Mouse (Mus musculus) liver, adult 2 months (tissue): ENCODE results near the gene Krt4. TPM values are rescaled to one million over a fixed set of nuclear protein-coding genes. Genes with fewer than 3 reads are reported as not detected.
A peak's percentile ranks its signal among the peaks of the same experiment; 100 is the strongest.

Experiments
- DNase-seq: peaks from one replicate; pipeline ENCODE4 v3.0.0-alpha.2; 2011; ENCODE audit warnings: low read depth, low spot score; ENCODE audit errors: extremely low read depth
- H3K27ac ChIP-seq: fragments of 200-500 bp; replicated peaks from 2 replicates; pipeline ENCODE4 v1.5.1; 2012; ENCODE audit warnings: low read depth, mild to moderate bottlenecking, control low read depth, inconsistent platforms, low read length; ENCODE audit not compliant: insufficient read depth
- H3K27me3 ChIP-seq: fragments of 200-500 bp; 2 replicates; pipeline ENCODE4 v1.6.1; 2012; ENCODE audit warnings: mild to moderate bottlenecking, moderate library complexity, low read length, inconsistent platforms; ENCODE audit not compliant: control insufficient read depth, insufficient read depth
- H3K36me3 ChIP-seq: fragments of 200-500 bp; 2 replicates; pipeline ENCODE4 v1.6.1; 2012; ENCODE audit warnings: low read length, inconsistent platforms; ENCODE audit not compliant: control insufficient read depth, insufficient read depth
- H3K4me1 ChIP-seq: fragments of 200-500 bp; 2 replicates; pipeline ENCODE4 v1.6.1; 2011; ENCODE audit warnings: low read length; ENCODE audit not compliant: control insufficient read depth, insufficient read depth
- H3K4me3 ChIP-seq: fragments of 200-500 bp; 2 replicates; pipeline ENCODE4 v1.5.1; 2011; ENCODE audit warnings: low read depth, mild to moderate bottlenecking, control low read depth, low read length, moderate library complexity; ENCODE audit not compliant: insufficient read depth
- H3K79me2 ChIP-seq: fragments of 200-500 bp; 2 replicates; pipeline ENCODE4 v1.6.1; 2012; ENCODE audit warnings: inconsistent platforms, mild to moderate bottlenecking, low read length, moderate library complexity; ENCODE audit not compliant: control insufficient read depth, insufficient read depth
- H3K9ac ChIP-seq: fragments of 200-500 bp; 2 replicates; pipeline ENCODE4 v1.6.1; 2012; ENCODE audit warnings: low read depth, mild to moderate bottlenecking, control low read depth, inconsistent platforms, low read length
- CTCF ChIP-seq: fragments of 200-500 bp; IDR thresholded peaks from 2 replicates; pipeline ENCODE4 v1.5.1; 2011; ENCODE audit warnings: low read depth, low read length, control low read depth
- POLR2A ChIP-seq: fragments of 200-500 bp; IDR thresholded peaks from 2 replicates; pipeline ENCODE4 v1.6.1; 2011; ENCODE audit warnings: low read length, control low read depth; ENCODE audit not compliant: insufficient read depth; ENCODE audit errors: extremely low read depth
- WGBS: fragments of 180-500 bp; shearing (Covaris S2); methylation state at CpG from one replicate; pipeline ENCODE4 v1.1.7; 2018; 5-methylcytosine and 5-hydroxymethylcytosine counted together
- polyA plus RNA-seq: library from polyadenylated mRNA; depleted of rRNA; stranded (reverse); fragments of >200 nt; gene quantifications from 2 replicates; pipeline ENCODE4 v1.2.3, GENCODE M21; 2012; rRNA removed
- total RNA-seq: library from RNA; depleted of rRNA; stranded (reverse); fragments of >200 nt; gene quantifications from 2 replicates; pipeline ENCODE4 v1.2.3, GENCODE M21; 2014; rRNA removed

Krt4 gene
- not detected in 2 replicates for total RNA-seq
- 0.06 TPM in 1 of 2 replicates, not detected in the other for polyA plus RNA-seq

- 72% methylated on average over 11 of the region's 11 CpGs for WGBS
- TF ChIP-seq POLR2A (no peak), CTCF (no peak)
- Histone ChIP-seq H3K27me3 (no peaks in the 10 kb centered on the region), H3K4me3 (no peak within 1 kb of the TSS), H3K4me1 (peaks cover 29% of the 10 kb centered on the region), H3K27ac (no peak within 1 kb of the TSS), H3K9ac (no peak within 1 kb of the TSS), H3K36me3 (no peaks in the 10 kb centered on the region), H3K79me2 (no peaks in the 10 kb centered on the region)
- no peak for DNase-seq
Observed at GRCm38 (mm10) chr15:101924635-101925034, at the start of gene Krt4. TSS of gene Krt4 (minus strand) at chr15:101924735.

- Histone ChIP-seq H3K27ac (peak overlapping the region; percentile 35), H3K9ac (no peak overlapping the region), H3K79me2 (no peaks in the 10 kb centered on the region), H3K4me3 (no peak overlapping the region), H3K36me3 (no peaks in the 10 kb centered on the region), H3K27me3 (no peaks in the 10 kb centered on the region), H3K4me1 (peaks cover 12% of the 10 kb centered on the region)
- peak; percentile 68 for DNase-seq
- WGBS, result 15% methylated on average over 15 of the region's 15 CpGs
- TF ChIP-seq CTCF (peak; percentile 99), POLR2A (no peak)
Observed at GRCm38 (mm10) chr15:101973414-101974077, 49.0 kb upstream of the Krt4 start.

DNA sequence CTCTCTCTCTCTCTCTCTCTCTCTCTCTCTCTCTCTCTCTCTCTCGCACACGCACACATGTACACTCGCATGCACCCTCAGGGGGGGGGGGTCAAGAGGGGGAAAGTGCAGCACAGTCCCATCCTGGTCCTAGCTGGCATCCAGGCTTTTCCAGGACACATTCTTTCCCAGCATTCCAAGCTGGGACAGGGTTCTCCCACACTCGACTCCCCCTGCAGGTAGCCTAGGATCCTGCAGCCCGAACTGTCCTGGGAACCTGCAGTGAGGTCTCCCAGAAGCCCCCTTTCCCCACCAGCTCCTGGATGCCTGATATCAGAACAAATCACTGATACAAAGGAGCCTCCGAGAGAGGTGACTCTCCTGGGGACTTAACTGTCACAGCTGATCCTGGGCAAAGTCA is 46.0 kb upstream of the Krt4 start:
- Histone ChIP-seq H3K4me3 (no peak overlapping the region), H3K4me1 (no peaks in the 10 kb centered on the region), H3K27ac (no peak overlapping the region), H3K36me3 (no peaks in the 10 kb centered on the region), H3K79me2 (no peaks in the 10 kb centered on the region), H3K27me3 (no peaks in the 10 kb centered on the region), H3K9ac (no peak overlapping the region)
- peak; percentile 30 for DNase-seq
- TF ChIP-seq POLR2A (no peak), CTCF (peak; percentile 88)
- 10% methylated on average over 4 of the region's 6 CpGs for WGBS

DNA sequence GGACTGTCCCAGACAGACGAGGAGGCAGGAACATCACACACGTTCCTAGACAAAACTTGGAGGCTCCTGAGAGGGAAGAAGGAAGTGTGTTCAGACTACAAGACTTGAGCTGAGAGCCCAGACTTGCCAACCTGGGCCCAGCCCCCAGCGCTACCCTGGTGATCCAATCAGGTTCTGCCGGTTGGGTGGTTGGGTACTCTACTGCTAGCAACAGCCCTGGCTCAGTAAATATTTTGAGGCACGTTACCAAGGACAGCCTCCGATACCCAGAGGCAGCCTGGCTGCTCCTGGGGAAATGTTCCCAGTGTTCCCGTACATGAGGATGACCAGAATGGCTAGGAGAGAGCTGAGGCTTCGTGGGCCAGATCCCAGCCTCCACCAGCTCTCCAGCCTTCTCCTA is 42.3 kb upstream of the Krt4 start:
- DNase-seq, result no peak
- H3K9ac ChIP-seq, result no peak overlapping the region
- H3K4me1 ChIP-seq, result no peaks in the 10 kb centered on the region
- no peaks in the 10 kb centered on the region for H3K79me2 ChIP-seq
- no peak overlapping the region for H3K4me3 ChIP-seq
- H3K36me3 ChIP-seq, result no peaks in the 10 kb centered on the region
- TF ChIP-seq CTCF (no peak), POLR2A (no peak)
- WGBS, result 76% methylated on average over 8 of the region's 8 CpGs
- H3K27me3 ChIP-seq, result no peaks in the 10 kb centered on the region
- no peak overlapping the region for H3K27ac ChIP-seq

GRCm38 (mm10) chr15:101958891-101959290 is 34.4 kb upstream of the Krt4 start:
- Histone ChIP-seq H3K36me3 (no peaks in the 10 kb centered on the region), H3K4me3 (no peak overlapping the region), H3K4me1 (no peaks in the 10 kb centered on the region), H3K27ac (no peak overlapping the region), H3K27me3 (0 out of 2 replicates have a peak, but pooled peaks cover 1% of the 10 kb centered on the region), H3K9ac (no peak overlapping the region), H3K79me2 (no peaks in the 10 kb centered on the region)
- WGBS, result 91% methylated on average over 3 of the region's 3 CpGs
- TF ChIP-seq CTCF (no peak), POLR2A (no peak)
- no peak for DNase-seq

- Histone ChIP-seq H3K9ac (no peak within 1 kb of the TSS), H3K27me3 (0 out of 2 replicates have a peak, but pooled peaks cover 2% of the 10 kb centered on the region), H3K4me1 (no peaks in the 10 kb centered on the region), H3K27ac (no peak within 1 kb of the TSS), H3K79me2 (no peaks in the 10 kb centered on the region), H3K36me3 (no peaks in the 10 kb centered on the region), H3K4me3 (no peak within 1 kb of the TSS)
- WGBS, result 79% methylated on average over 9 of the region's 9 CpGs
- no peak for DNase-seq
- TF ChIP-seq CTCF (no peak), POLR2A (no peak)
Observed at GRCm38 (mm10) chr15:101954187-101954586, 29.7 kb upstream of the Krt4 start, which contains the start of gene Krt78. TSS of gene Krt78 (minus strand) at chr15:101954287.
